Mouse (Mus musculus) natural killer cell, adult 2 months (primary cell): ENCODE data around the gene Myo6.

ENCODE experiments used
- DNase-seq, 2 experiments: peaks; one replicate each; pipeline ENCODE4 v3.0.0; 2022; ENCODE audit warnings: low spot score in 2 of 2

Gene Myo6

GRCm38 (mm10) chr9:80181692-80182091 is 16.9 kb downstream of the Myo6 start:
- no peak for DNase-seq

- DNase-seq: no peak
Observed at GRCm38 (mm10) chr9:80184138-80184537, 19.3 kb downstream of the Myo6 start.

GRCm38 (mm10) chr9:80185737-80186136 is 20.9 kb downstream of the Myo6 start:
- DNase-seq: no peak

- DNase-seq: no peak
Observed at GRCm38 (mm10) chr9:80186693-80187092, 21.9 kb downstream of the Myo6 start.

- no peak for DNase-seq
Observed at GRCm38 (mm10) chr9:80188324-80188893, 23.6 kb downstream of the Myo6 start.

GRCm38 (mm10) chr9:80191240-80191639 is 26.4 kb downstream of the Myo6 start:
- no peak for DNase-seq

- no peak for DNase-seq
Observed at GRCm38 (mm10) chr9:80192324-80192723, 27.5 kb downstream of the Myo6 start.

- DNase-seq: no peak
Observed at GRCm38 (mm10) chr9:80194446-80194845, 29.6 kb downstream of the Myo6 start.

- no peak for DNase-seq
Observed at GRCm38 (mm10) chr9:80196161-80196560, 31.3 kb downstream of the Myo6 start.

GRCm38 (mm10) chr9:80197233-80197632 is 32.4 kb downstream of the Myo6 start:
- no peak for DNase-seq

GRCm38 (mm10) chr9:80200855-80201254 is 36.0 kb downstream of the Myo6 start:
- DNase-seq: no peak

GRCm38 (mm10) chr9:80202374-80203060 is 37.7 kb downstream of the Myo6 start:
- DNase-seq: no peak

GRCm38 (mm10) chr9:80208681-80209080 is 43.9 kb downstream of the Myo6 start:
- DNase-seq: no peak

GRCm38 (mm10) chr9:80209459-80209858 is 44.6 kb downstream of the Myo6 start:
- no peak for DNase-seq

- no peak for DNase-seq
Observed at GRCm38 (mm10) chr9:80210096-80210495, 45.3 kb downstream of the Myo6 start.

GRCm38 (mm10) chr9:80213428-80213827 is 48.6 kb downstream of the Myo6 start:
- no peak for DNase-seq

GRCm38 (mm10) chr9:80215502-80215901 is 50.7 kb downstream of the Myo6 start:
- no peak for DNase-seq

GRCm38 (mm10) chr9:80216786-80217501 is 52.1 kb downstream of the Myo6 start:
- no peak for DNase-seq

- no peak for DNase-seq
Observed at GRCm38 (mm10) chr9:80218718-80219117, 53.9 kb downstream of the Myo6 start.

- no peak for DNase-seq
Observed at GRCm38 (mm10) chr9:80223989-80224635, 59.3 kb downstream of the Myo6 start.

GRCm38 (mm10) chr9:80226579-80227325 is 61.9 kb downstream of the Myo6 start:
- DNase-seq: no peak
